Mouse (Mus musculus): Measurements from ENCODE around the gene Shisal2a.
A peak's percentile ranks its signal among the peaks of the same experiment; 100 is the strongest.

Shisal2a gene

DNA sequence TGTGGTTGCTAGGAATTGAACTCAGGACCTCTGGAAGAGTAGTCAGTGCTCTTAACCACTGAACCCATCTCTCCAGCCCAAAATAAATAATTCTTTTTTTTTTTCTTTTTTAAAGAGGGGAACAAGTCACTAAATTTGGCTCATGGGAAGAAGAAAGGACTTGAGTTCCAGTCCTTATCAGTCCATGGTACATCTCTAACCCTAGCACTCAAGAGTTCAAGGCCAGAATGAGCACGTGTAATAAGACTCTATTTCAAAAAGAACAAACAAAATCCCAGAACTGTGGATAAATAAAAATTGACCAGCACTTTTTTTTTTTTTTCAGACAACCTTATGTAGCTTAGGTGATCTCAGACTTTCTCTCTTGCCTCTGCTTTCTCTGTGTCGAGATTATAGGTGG, 46.4 kb downstream of the Shisal2a start:
- no peaks in the 10 kb centered on the region for H3K27me3 ChIP-seq (ENCODE audit: control insufficient read depth, insufficient read depth, low read length, poor library complexity, severe bottlenecking)
- peaks cover 8% of the 10 kb centered on the region for H3K36me3 ChIP-seq (ENCODE audit: control insufficient read depth, insufficient read depth, low read length, poor library complexity, severe bottlenecking)
- no peak for DNase-seq (ENCODE audit: low read depth, low spot score)

- no peak for DNase-seq (ENCODE audit: low read depth, low spot score)
- Histone ChIP-seq H3K36me3 (ENCODE audit: control insufficient read depth, insufficient read depth, low read length, poor library complexity, severe bottlenecking) (peaks cover 8% of the 10 kb centered on the region), H3K27me3 (ENCODE audit: control insufficient read depth, insufficient read depth, low read length, poor library complexity, severe bottlenecking) (no peaks in the 10 kb centered on the region)
These were observed 47.7 kb downstream of the Shisal2a start for GRCm38 (mm10) chr4:108335413-108335812.

- no peaks in the 10 kb centered on the region for H3K27me3 ChIP-seq (ENCODE audit: control insufficient read depth, insufficient read depth, low read length, poor library complexity, severe bottlenecking)
- H3K36me3 ChIP-seq (ENCODE audit: control insufficient read depth, insufficient read depth, low read length, poor library complexity, severe bottlenecking) = peaks cover 5% of the 10 kb centered on the region
- DNase-seq (ENCODE audit: low read depth, low spot score) = no peak
These were observed 51.1 kb downstream of the Shisal2a start for GRCm38 (mm10) chr4:108332041-108332440.

- DNase-seq (ENCODE audit: low read depth, low spot score) = no peak
- Histone ChIP-seq H3K27me3 (ENCODE audit: control insufficient read depth, insufficient read depth, low read length, poor library complexity, severe bottlenecking) (no peaks in the 10 kb centered on the region), H3K36me3 (ENCODE audit: control insufficient read depth, insufficient read depth, low read length, poor library complexity, severe bottlenecking) (peaks cover 4% of the 10 kb centered on the region)
These were observed 53.3 kb downstream of the Shisal2a start for GRCm38 (mm10) chr4:108329840-108330239.

DNA sequence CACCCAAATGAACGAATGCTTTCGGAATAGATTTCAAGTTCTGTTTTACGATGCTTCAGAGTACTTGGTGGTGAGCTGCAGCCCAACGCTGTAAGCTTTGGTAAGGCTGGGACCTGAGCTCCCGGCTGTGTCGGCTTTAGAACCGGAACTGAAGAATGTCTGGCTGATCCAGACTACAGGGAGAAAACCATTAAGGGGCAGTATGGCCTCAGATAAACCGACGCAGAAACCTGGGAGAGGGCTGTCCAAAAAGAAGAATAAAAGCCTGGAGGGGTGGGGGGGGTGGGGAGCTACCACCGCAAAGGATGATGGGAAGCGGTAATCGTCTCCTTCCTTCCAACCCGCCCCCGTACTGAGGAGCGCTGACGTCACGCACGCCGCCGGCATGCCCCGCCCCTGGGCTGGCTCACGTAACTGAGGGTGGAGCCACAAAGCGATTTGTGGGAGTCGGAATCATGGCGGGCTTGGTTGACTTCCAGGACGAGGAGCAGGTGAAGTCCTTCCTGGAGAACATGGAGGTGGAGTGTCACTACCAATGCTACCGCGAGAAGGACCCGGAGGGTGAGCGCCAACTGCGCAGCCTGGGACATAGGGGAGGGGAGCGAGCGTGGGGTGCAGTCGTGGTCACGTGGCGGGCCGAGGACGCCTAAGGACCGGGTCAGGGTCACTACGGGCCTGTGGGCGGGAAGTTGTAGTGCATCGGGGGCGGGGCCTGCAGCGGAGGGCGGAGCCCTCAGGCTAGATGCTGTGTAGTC, 55.2 kb downstream of the Shisal2a start, which contains the start of gene Coa7:
TSS of gene Coa7 (plus strand) at position 411 of the 755 bp plus-strand sequence.
- peak; percentile 98 for DNase-seq (ENCODE audit: low read depth, low spot score)
- H3K27me3 ChIP-seq (ENCODE audit: control insufficient read depth, insufficient read depth, low read length, poor library complexity, severe bottlenecking) = no peaks in the 10 kb centered on the region
- H3K36me3 ChIP-seq (ENCODE audit: control insufficient read depth, insufficient read depth, low read length, poor library complexity, severe bottlenecking) = peaks cover 2% of the 10 kb centered on the region; the same call in 1 of the 2 replicates

- Histone ChIP-seq H3K27me3 (ENCODE audit: control insufficient read depth, insufficient read depth, low read length, poor library complexity, severe bottlenecking) (no peaks in the 10 kb centered on the region), H3K36me3 (ENCODE audit: control insufficient read depth, insufficient read depth, low read length, poor library complexity, severe bottlenecking) (no peaks in the 10 kb centered on the region)
- DNase-seq (ENCODE audit: low read depth, low spot score) = peak; percentile 73
These were observed 56.0 kb downstream of the Shisal2a start for GRCm38 (mm10) chr4:108327071-108327579.

DNA sequence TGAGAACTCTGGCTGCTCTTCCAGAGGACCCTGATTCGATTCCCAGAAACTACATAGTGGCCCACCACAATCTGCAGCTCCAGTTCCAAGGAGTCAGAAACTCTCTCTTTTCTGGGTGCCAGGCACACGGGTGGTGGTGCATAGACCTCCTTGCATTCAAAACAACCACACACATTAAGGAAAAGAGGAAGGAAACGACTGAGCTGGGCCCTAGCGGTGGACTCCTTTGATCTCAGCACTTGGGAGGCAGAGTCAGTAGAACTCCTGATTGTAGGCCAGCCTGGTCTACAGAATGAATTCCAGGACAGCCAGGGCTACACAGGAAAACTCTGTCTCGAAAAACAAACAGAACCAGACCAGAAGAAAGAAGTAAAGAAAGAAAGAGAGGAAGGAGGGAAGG, 59.6 kb downstream of the Shisal2a start:
- peak; percentile 55 for DNase-seq (ENCODE audit: low read depth, low spot score)
- Histone ChIP-seq H3K27me3 (ENCODE audit: control insufficient read depth, insufficient read depth, low read length, poor library complexity, severe bottlenecking) (no peaks in the 10 kb centered on the region), H3K36me3 (ENCODE audit: control insufficient read depth, insufficient read depth, low read length, poor library complexity, severe bottlenecking) (no peaks in the 10 kb centered on the region)

- H3K36me3 ChIP-seq (ENCODE audit: control insufficient read depth, insufficient read depth, low read length, poor library complexity, severe bottlenecking) = no peaks in the 10 kb centered on the region
- H3K27me3 ChIP-seq (ENCODE audit: control insufficient read depth, insufficient read depth, low read length, poor library complexity, severe bottlenecking) = no peaks in the 10 kb centered on the region
- DNase-seq (ENCODE audit: low read depth, low spot score) = peak; percentile 86
These were observed 62.3 kb downstream of the Shisal2a start for GRCm38 (mm10) chr4:108320627-108321380.

GRCm38 (mm10) chr4:108319747-108320146, 63.4 kb downstream of the Shisal2a start:
- H3K36me3 ChIP-seq (ENCODE audit: control insufficient read depth, insufficient read depth, low read length, poor library complexity, severe bottlenecking) = no peaks in the 10 kb centered on the region
- H3K27me3 ChIP-seq (ENCODE audit: control insufficient read depth, insufficient read depth, low read length, poor library complexity, severe bottlenecking) = no peaks in the 10 kb centered on the region
- DNase-seq (ENCODE audit: low read depth, low spot score) = peak; percentile 64

GRCm38 (mm10) chr4:108318649-108319615, 64.2 kb downstream of the Shisal2a start:
- peak; percentile 84 for DNase-seq (ENCODE audit: low read depth, low spot score)
- Histone ChIP-seq H3K36me3 (ENCODE audit: control insufficient read depth, insufficient read depth, low read length, poor library complexity, severe bottlenecking) (no peaks in the 10 kb centered on the region), H3K27me3 (ENCODE audit: control insufficient read depth, insufficient read depth, low read length, poor library complexity, severe bottlenecking) (no peaks in the 10 kb centered on the region)

Measured in splenic B cell, adult 2 months (primary cell).